Mouse (Mus musculus) E14TG2a.4 (cell line): Measurements from ENCODE around the gene Crisp2.

Experiments used
- H3K27me3 ChIP-seq: 2 replicates; pipeline ENCODE4 v1.6.1; 2014; ENCODE audit warnings: low read length, control low read depth; ENCODE audit not compliant: insufficient read depth
- H3K36me3 ChIP-seq: 2 replicates; pipeline ENCODE4 v1.6.1; 2014; ENCODE audit warnings: low read length, control low read depth; ENCODE audit not compliant: insufficient read depth
- H3K4me1 ChIP-seq: replicated peaks from 2 replicates; pipeline ENCODE4 v1.6.1; 2014; ENCODE audit warnings: low read depth, low read length, control low read depth
- H3K4me3 ChIP-seq: replicated peaks from 2 replicates; pipeline ENCODE4 v1.5.1; 2014; ENCODE audit warnings: mild to moderate bottlenecking, low read length
- H3K9me3 ChIP-seq: 2 replicates; pipeline ENCODE4 v1.6.1; 2014; ENCODE audit warnings: low read length, control low read depth
- CTCF ChIP-seq: conservative IDR thresholded peaks from 2 replicates; pipeline ENCODE4 v1.5.1; 2014; ENCODE audit warnings: low read length
- NANOG ChIP-seq: IDR thresholded peaks from 2 replicates; pipeline ENCODE4 v1.6.1; 2014; ENCODE audit warnings: borderline replicate concordance, low read length, mixed read lengths
- POU5F1 ChIP-seq: IDR thresholded peaks from 2 replicates; pipeline ENCODE4 v1.6.1; 2014; ENCODE audit warnings: low read length, borderline replicate concordance

Gene Crisp2

GRCm38 (mm10) chr17:40806953-40807572, at the start of gene Crisp2:
TSS of gene Crisp2 (minus strand) at chr17:40807003.
- Histone ChIP-seq H3K27me3 (no peaks in the 10 kb centered on the region), H3K36me3 (no peaks in the 10 kb centered on the region)

GRCm38 (mm10) chr17:40855065-40855464, 48.3 kb upstream of the Crisp2 start:
- no peaks in the 10 kb centered on the region for H3K4me1 ChIP-seq
- H3K4me3 ChIP-seq, result no peak overlapping the region
- H3K9me3 ChIP-seq, result no peaks in the 10 kb centered on the region
- H3K27me3 ChIP-seq, result no peaks in the 10 kb centered on the region
- no peaks in the 10 kb centered on the region for H3K36me3 ChIP-seq
- no peak for TF ChIP-seq NANOG
- TF ChIP-seq CTCF, result no peak
- no peak for TF ChIP-seq POU5F1

More at GRCm38 (mm10) chr17:40806953-40807572, at the start of gene Crisp2:
- H3K4me3 ChIP-seq, result no peak within 1 kb of the TSS
- H3K4me1 ChIP-seq, result no peaks in the 10 kb centered on the region
- no peaks in the 10 kb centered on the region for H3K9me3 ChIP-seq
- TF ChIP-seq CTCF, result no peak
- TF ChIP-seq POU5F1, result no peak
- no peak for TF ChIP-seq NANOG

- TF ChIP-seq CTCF, result peak; percentile 52
- TF ChIP-seq NANOG, result no peak
- H3K4me3 ChIP-seq, result no peak overlapping the region
- no peaks in the 10 kb centered on the region for H3K9me3 ChIP-seq
- no peaks in the 10 kb centered on the region for H3K4me1 ChIP-seq
- H3K36me3 ChIP-seq, result no peaks in the 10 kb centered on the region
- no peaks in the 10 kb centered on the region for H3K27me3 ChIP-seq
Observed at GRCm38 (mm10) chr17:40837308-40837707, 30.5 kb upstream of the Crisp2 start.

- H3K9me3 ChIP-seq, result no peaks in the 10 kb centered on the region
- H3K27me3 ChIP-seq, result no peaks in the 10 kb centered on the region
- no peaks in the 10 kb centered on the region for H3K36me3 ChIP-seq
- H3K4me3 ChIP-seq, result no peak overlapping the region
- H3K4me1 ChIP-seq, result no peaks in the 10 kb centered on the region
- TF ChIP-seq POU5F1 (no peak), CTCF (peak; percentile 31)
Observed at GRCm38 (mm10) chr17:40831870-40832269, 25.1 kb upstream of the Crisp2 start.

GRCm38 (mm10) chr17:40824549-40824948, 17.7 kb upstream of the Crisp2 start:
- TF ChIP-seq CTCF, result peak; percentile 73
- TF ChIP-seq NANOG, result no peak
- TF ChIP-seq POU5F1, result no peak
- H3K4me1 ChIP-seq, result no peaks in the 10 kb centered on the region
- no peak overlapping the region for H3K4me3 ChIP-seq
- H3K36me3 ChIP-seq, result no peaks in the 10 kb centered on the region
- H3K27me3 ChIP-seq, result no peaks in the 10 kb centered on the region
- H3K9me3 ChIP-seq, result no peaks in the 10 kb centered on the region

GRCm38 (mm10) chr17:40823817-40824216, 17.0 kb upstream of the Crisp2 start:
- H3K36me3 ChIP-seq, result no peaks in the 10 kb centered on the region
- no peaks in the 10 kb centered on the region for H3K27me3 ChIP-seq
- peak; percentile 52 for TF ChIP-seq CTCF
- no peak for TF ChIP-seq NANOG
- no peaks in the 10 kb centered on the region for H3K4me1 ChIP-seq
- H3K9me3 ChIP-seq, result no peaks in the 10 kb centered on the region
- no peak overlapping the region for H3K4me3 ChIP-seq

GRCm38 (mm10) chr17:40821477-40821876, 14.7 kb upstream of the Crisp2 start:
- Histone ChIP-seq H3K9me3 (no peaks in the 10 kb centered on the region), H3K27me3 (no peaks in the 10 kb centered on the region), H3K4me1 (no peaks in the 10 kb centered on the region), H3K4me3 (no peak overlapping the region), H3K36me3 (no peaks in the 10 kb centered on the region)
- TF ChIP-seq CTCF (no peak), POU5F1 (no peak), NANOG (no peak)

- H3K4me1 ChIP-seq, result no peaks in the 10 kb centered on the region
- TF ChIP-seq NANOG (no peak), CTCF (no peak), POU5F1 (no peak)
- H3K36me3 ChIP-seq, result no peaks in the 10 kb centered on the region
- H3K4me3 ChIP-seq, result no peak overlapping the region
- no peaks in the 10 kb centered on the region for H3K27me3 ChIP-seq
- no peaks in the 10 kb centered on the region for H3K9me3 ChIP-seq
Observed at GRCm38 (mm10) chr17:40817340-40817943, 10.6 kb upstream of the Crisp2 start.

GRCm38 (mm10) chr17:40812259-40812658, 5.5 kb upstream of the Crisp2 start:
- Histone ChIP-seq H3K4me3 (no peak overlapping the region), H3K9me3 (no peaks in the 10 kb centered on the region), H3K4me1 (no peaks in the 10 kb centered on the region), H3K36me3 (no peaks in the 10 kb centered on the region), H3K27me3 (no peaks in the 10 kb centered on the region)
- TF ChIP-seq CTCF, result no peak
- TF ChIP-seq NANOG, result no peak
- TF ChIP-seq POU5F1, result no peak
